Mouse (Mus musculus): Measurements from ENCODE around the gene Gm20878.
"Not testable (repeated sequence)": the region's sequence is repeated elsewhere in the genome, so short reads cannot be mapped to it uniquely, and the experiment has no call there.

The Gm20878 gene

GRCm38 (mm10) chr4:41941272-41941671 is at the start of gene Gm20878:
TSS of gene Gm20878 (plus strand) at chr4:41941572.
- not testable (repeated sequence) for DNase-seq

- not testable (repeated sequence) for DNase-seq
Measured at GRCm38 (mm10) chr4:41903310-41903709, 38.1 kb upstream of the Gm20878 start, which contains the start of gene Gm21541. TSS of gene Gm21541 (plus strand) at chr4:41903610.

- not testable (repeated sequence) for DNase-seq
Measured at GRCm38 (mm10) chr4:41965758-41966157, 24.4 kb downstream of the Gm20878 start, which contains the start of gene Fam205a4. TSS of gene Fam205a4 (plus strand) at chr4:41966058.

All from cerebellum, adult 9-10 months (tissue).